Mouse (Mus musculus) c-Kit-negative CD71-positive TER-119-positive erythroid progenitor cells, embryonic 14.5 days (primary cell): ENCODE results near the gene Chchd4.

Experiments
- DNase-seq: peaks from one replicate; pipeline ENCODE4 v3.0.0-alpha.2; 2013; ENCODE audit warnings: low read depth, low spot score

Chchd4 gene

DNA sequence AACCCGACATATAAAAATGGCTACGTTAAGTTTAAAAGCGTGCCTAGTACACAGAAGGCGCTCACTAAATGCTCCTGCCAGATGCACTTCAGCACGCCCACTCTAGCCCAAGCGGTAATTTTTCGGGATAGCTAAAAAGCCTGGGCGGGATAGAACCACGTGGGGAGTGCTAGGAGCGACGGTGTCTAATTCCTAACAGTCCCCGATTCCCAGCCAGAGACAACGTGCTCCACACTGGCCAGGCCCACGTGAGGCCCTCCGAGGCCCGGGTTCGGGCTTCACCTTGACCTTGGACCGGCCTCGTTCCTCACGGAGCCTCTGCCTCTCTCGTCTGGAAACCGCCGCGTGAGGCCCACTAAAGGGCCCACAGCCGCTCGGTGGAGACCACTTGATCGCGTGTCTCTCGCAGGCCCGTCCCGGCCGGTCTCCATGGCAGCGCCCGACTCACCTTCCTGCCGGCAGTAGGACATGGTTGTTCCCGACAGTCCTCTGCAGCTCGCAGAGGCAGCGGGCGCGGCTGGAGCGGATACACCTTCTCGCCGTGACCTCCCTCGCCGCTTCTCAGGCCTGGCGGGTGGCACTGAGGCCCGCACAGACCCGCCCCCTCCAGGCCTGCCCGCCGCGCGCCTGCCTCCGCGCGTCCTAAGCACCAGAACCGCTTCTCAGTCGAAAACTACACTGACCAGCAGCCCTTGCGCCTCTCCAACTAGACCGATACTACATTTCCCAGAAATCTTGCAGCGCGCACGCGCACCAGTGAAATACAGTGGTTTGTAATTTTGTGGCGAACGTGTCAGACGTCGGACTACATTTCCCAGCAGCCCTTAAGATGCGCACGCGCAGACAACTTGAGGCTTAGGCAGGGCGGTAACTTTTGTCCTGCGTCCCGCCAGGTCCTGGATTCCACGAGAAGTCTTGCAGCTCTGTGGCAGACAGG lies at the start of gene Chchd4, which contains the start of gene Tmem43:
Chchd4 (minus strand) TSS at position 679 of the 937 bp plus-strand sequence.
Tmem43 (plus strand) TSS at position 836 of the 937 bp plus-strand sequence.
- DNase-seq, result peak; percentile 99

DNA sequence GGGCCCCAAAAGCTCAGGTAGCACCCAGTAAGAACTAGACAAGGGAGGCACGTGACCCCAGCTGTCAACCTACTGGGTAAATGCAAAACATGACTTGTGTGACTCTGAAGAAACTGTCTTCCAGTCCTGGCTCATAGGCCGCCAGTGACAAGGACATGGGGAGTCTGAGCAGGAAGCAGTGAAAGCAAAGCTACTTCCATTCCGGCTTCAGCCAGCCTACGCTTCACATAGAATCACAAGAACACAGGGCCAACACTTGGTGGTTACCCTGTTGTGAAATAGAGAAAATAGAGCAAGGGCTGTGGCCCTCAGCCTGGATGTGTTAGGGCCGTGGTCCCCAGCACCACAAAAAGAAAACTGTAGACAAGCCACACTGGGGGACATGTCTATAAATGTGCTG lies 49.5 kb upstream of the Chchd4 start:
- no peak for DNase-seq

DNA sequence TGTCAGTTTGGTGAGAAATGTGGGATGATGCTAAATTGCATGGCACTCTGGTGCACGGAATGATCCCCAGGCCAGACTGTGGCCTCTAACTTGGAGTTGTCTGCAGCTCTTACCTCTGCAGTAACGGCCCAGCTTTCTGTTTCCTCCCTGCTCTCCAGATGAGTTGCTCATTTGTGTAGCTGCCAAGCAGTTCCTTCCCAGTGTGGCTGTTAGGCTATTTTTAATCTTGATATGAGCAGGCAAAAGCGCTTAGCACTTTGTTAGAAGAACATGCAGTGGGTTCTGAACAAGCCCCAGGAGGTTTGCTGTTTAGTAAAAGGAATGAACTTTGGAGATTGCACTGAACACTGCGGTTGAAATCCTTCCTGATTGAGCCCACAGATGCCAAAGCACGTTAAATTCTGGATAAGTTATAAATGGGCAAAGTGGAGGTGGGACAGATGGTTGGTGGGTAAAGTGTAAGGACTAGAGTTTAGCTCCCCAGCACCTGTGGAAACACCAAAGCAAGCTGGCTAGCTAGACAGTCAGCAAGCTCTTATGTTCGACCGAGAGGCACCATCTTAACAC lies 45.2 kb upstream of the Chchd4 start:
- no peak for DNase-seq

DNA sequence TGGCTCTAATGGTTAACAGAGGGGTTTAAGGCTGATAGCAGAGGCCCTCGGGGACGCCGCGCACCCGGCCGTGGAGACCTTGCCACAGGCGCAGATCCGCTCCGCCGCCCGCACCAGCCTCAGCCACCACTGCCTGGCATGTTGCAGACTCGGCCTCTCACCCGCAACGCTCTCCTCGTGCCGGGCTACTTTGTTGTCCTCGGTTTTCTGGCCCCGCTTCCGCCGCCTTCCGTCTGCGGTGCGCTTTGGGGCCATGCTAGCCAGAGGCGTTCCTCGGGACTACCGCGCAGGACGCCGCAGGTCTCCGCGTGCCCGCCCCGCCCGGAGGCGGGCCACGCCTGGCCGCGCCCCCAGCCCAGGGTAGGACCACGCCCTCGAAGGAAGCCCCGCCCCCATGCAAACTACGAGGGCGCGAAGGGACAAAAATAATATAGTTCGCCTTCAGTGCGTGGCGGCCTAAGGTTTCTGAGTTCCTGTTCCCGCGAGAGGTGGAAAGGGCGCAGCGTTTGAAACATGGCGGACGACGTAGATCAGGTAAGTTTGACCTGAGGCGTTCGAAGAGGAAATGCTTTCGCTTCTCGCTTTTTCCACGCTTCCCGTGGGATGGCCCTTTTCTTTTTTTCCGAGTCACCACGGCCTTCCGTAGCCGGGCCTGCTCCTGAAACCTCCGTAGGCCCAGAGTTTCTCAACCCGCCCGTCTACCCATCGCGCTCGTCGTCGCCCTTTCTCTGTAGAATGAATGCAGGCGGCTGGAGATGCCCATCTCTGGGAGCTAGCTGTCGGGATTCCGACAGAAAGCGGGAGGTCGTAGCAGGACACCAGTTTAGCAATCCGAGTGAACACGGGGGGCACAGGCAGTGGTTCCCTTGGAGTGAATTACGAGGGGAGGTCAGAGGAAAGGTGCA lies 42.5 kb upstream of the Chchd4 start, which contains the start of the genes Xpc and Lsm3:
Xpc (minus strand) TSS at position 344 of the 905 bp plus-strand sequence.
Lsm3 (plus strand) TSS at position 384 of the 905 bp plus-strand sequence.
- peak; percentile 93 for DNase-seq

DNA sequence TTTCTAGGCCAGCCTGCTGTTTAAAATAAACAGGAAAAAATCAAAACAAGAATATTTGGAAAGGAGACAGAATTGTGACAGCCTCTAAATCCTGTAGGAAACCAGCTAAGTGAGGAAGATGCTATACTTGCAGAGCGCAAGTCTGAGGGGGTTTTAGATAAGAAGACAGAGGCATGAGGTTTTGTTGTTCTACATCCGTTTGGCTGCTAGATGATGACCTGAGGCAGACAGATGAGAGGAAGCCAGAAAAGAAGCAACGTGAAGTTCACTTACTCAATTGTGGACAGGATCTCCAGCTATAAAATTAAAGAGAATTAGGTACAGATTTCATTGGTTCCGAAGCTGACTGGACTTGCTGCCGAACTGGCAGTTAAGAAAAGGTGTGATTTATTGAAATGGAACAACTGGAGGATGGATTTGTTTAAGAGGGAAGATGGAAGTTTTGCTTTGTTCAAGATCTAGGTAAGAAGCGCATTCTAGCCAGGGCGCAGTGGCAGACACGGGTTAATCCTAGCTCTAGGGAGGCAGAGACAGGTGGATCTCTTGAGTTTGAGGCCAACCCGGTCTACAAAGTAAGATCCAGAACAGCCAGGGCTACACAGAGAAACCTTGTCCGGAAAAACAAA lies 41.5 kb upstream of the Chchd4 start:
- DNase-seq, result no peak

DNA sequence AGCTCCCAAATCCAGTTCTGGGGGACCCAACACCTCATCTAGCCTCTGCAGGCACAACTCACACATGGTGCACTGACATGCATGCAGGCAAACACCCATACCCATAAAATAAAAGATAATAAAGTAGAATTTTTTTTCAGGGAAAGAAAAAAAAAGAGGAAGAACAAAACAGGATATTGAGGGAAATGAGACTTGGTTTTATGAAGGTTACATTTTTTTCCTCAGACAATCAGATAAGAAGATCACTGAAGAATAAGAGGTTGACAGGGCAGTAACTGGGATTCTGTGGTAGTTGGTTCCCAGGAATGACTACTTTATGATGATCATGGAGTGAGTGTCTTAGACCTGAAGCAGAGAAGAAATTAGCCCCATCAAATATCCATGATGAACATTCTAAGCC lies 40.8 kb upstream of the Chchd4 start:
- DNase-seq, result no peak

DNA sequence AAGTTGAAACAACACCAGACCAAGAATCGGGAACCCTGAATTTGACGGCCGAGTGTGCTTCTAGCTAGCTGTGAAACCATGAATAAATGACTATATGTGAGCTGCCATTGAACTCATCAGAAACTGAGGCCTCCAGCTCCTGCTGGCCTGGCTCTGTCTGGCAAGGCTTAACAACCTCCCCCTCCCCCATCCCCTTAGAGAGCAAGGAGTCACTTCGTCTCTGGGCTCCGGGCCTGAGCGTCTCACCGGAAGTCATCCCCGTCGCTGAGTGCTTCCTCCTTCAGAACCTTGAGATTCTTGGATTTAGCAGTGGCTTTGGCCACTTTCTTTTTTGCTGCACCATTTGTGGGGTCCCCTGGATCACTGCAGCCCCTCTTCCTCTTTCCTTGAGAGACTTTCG lies 36.9 kb upstream of the Chchd4 start:
- DNase-seq, result no peak

DNA sequence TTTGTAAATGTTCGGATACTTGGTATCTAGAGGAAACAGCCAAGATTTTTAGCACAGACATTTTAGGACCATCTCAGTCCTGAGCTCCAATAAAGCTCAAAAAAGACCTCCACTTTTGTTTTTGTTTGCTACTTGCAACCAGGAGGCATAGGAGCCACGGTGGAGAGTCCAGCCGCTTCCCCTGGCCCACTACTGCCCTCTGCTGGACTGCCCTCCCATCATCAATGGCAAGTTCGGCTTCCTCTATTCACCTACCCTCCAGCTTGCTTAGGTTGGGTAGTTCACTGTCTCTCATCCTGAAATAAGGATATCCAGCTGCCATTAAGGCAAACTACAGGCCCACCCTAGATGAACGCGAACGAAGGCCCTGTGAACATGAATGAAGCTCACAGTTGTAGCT lies 36.0 kb upstream of the Chchd4 start:
- peak; percentile 20 for DNase-seq

DNA sequence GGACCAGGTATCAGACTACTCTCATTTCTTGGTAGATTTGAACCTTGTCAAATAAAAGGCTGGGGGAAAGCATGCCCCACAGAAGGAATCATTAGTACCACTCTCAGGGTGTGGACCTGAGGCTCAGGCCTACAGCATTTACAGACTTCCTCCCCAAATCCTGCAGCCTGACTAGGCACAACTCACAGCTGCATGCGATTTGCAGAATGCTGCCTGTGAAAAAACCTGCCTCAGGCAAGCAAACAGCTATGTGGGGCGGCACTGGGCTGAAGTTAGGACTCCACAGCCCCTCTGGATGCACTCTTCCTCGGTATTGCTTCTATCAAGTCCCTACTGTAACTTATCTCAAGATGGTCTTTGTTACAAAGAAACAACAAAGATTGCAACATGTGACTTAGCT lies 34.7 kb upstream of the Chchd4 start:
- no peak for DNase-seq

DNA sequence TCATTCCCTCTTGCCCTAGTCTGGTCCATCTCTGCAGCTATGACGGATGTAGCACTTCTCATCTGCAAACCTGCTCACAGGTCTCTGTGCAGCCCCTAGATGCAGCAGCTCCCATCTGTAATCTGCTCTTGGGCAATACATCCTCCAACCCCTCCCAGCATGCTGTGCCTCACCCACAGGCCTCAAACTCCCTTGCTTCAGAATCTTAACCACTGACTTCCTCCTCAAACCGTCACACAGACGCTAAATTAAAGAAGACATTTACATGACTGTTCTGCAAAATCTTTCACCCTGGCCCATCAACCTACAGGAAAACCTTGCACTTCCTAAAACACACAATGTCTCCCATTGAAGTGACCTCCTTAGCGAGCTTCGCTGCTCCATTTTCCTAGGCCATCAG lies 32.7 kb upstream of the Chchd4 start:
- DNase-seq, result no peak

DNA sequence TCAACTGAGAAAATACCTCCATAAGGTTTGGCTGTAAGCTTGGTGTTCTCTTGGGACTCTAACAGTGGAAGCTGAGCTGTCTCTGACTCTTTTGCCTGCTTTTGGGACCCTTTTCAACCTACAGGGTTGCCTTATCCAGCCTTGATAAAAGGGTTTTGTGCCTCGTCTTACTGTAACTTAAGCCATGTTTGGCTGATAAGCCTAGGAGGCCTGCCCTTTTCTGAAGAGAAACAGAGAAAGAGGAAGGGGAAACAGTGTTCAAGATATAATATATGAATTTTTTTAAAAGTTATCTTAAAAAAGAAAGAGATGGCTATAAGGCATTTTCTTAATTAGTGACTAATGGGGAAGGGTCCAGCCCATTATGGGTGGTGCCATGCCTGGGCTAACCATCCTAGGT lies 30.0 kb upstream of the Chchd4 start:
- no peak for DNase-seq

DNA sequence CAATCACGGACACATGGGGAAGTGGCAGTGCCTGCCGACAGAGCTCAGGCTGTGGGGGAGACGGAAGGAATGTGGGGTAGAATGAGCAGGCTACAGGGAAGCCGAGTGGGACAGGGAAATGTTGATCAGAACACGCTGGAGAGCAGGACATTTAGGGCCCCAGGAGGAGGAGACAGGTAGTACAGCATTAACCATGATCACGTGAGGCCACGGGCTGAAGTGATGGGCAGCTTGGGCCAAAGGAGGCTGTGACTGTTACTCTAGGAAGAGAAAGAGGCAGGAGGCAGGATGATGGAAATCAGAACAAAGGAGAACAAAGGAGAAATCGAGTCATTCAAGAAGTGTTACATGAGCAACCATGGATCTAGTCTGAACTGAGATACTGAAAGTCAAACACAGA lies 21.2 kb upstream of the Chchd4 start:
- DNase-seq, result no peak

DNA sequence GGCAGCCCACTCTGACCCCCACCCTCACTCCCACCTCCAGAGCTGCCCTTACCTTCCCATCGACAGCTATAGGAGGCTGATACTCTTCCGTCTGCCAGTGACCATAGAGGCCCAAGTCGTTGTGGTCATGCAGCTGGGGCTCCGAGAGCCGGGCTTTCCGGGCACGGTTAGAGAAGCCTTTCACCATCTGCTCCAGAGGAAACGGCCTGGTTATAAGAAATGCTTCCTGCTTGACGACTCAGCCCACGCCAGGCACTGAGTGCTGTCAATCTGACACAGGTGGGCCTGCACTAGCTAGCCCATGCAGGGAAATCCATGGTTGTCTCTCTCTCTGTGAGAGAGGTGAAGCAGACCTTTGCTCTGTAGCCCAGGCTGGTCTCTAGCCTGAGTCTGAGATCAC lies 19.7 kb upstream of the Chchd4 start:
- no peak for DNase-seq

DNA sequence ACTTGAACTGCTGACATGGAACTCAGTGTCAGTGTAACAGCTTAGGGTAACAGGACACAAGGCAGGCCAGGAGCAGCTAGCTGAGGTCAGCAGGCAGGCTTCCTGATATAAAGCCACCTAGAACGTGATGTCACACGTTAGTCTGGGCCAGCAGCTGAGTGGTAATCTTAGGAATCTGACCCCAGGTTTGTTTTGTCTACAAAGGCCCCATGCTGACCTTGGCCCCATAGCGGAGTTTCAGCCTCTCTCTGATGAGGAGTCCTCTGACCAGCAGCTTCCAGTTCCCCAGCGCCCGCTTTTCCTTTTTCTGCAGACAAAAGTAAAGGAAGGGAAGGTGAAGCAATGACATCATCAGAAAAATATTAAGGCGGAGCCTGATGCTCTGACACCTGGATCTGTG lies 17.7 kb upstream of the Chchd4 start:
- no peak for DNase-seq

DNA sequence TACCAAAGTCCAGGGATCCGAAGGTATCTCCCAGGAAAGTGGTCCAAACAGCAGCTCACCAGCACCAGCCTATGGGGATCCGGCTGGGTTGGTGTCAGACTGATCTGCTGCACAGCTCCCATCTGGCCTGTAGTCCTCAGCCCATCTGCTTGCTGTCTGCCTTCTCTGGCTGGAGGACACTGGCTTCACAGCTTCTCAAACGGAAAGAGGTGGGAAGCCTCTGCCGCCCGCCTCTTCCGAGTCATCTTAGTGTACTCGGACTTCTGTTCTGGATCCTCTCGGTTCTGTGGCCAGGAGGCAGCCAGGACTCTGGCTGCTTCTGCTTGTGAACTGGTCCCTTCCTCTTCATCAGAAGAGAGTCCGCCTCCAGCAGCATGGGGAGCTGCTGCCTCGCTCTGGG lies 16.5 kb upstream of the Chchd4 start:
- no peak for DNase-seq

DNA sequence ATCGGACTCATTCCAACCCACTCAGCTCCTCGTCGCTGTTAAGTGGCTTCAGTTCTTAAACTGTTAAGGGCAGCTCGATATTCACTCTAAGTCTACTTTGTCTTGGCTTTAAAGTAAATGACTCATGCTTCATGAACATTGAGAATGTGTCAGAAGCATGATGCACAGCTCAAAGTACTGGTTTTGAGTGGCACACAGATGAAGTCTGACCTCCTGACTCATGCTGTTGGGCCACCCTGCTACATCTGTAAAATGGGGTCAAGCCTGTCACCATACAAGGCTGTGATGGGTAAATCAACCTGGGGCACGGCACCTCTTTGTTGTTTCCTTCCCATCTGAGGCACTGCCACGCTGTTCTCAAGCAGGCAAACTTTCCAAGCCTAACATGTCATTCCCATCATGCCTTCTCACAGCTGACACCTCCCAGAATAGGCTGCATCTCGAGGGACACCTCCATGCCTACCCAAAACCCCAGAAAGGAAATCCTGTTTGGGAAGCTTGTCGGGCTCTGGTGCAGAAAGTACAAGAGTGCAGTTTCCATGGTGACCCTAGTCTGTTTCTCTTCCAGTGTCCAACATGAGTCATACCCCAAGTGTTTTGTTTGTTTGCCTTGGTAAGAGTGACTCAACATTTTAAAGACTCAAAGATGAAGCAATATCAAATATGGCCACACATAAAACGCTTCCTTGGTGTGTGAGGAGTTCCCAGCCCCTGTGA lies 15.3 kb upstream of the Chchd4 start:
- DNase-seq, result no peak

DNA sequence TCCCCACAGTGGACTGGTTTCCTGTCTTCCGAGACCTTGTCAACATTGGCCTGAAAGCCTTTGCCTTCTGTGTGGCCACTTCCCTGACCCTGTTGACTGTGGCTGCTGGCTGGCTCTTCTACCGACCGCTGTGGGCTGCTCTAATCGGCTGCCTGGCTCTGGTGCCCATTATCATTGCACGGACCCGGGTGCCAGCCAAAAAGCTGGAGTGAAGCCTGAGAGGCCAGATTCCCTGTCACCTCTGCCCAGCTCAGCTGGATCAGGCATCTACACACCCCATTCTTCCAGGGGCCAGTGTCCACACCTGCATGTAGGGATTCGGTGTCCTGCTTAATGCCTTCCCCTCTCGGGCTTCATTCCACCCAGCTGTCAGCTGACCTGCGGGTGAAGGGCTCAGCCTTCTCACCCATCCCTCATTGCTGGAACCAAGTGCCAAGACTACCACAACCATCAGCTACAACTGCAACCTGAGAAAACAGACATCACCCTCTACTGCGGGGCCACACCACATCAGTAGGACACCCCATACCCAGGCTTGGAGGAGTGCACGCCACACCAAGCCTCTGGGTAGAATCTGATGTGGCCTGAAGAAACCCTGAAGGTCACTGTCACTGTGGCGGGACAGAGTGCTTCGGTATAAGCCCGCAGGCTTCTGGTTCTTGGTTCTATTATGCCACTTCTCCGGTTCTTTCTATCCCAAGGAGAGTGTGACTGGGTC lies 13.5 kb upstream of the Chchd4 start:
- DNase-seq, result no peak

DNA sequence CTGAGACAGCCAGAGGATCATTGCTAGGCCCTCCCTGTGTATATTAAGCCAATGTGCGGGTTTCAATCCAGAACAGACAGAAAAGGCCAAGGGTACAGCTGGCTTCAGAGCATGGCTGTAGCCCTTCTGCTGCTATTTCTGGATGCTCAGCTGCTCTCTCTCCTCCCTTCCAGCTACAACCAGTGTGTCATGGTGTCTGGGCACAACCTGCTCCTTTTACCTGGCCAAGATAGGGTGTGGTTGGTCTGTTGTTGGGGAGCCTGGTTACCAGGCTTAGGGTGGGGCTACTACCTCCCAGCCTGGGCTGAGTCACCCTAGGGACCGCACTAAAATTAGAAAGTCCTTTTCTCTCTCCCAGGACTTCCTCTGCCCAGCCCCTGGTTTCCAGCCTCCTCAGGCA lies 10.0 kb upstream of the Chchd4 start:
- no peak for DNase-seq

DNA sequence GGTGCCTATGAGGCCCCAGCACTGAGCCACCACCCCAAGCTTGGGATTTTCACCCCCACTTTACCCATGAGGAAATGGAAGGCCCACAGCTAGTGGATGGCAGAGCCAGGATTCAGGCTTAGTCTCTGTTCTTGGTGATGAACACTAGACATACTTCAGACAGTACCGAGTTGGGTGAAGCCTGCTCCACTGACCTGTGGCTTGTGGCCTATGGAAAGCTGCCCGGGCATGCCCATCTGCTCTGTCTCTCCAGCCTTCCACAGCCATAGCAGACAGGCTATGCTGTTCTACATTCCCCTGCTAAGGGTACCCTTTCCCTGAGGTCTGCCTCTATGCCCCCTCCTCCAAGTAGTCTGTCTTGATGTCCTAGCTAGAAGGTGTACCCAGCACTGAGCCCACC lies 3.2 kb upstream of the Chchd4 start:
- DNase-seq, result no peak
